Mouse (Mus musculus) limb, embryonic 10.5 days (tissue): Measurements from ENCODE around the gene Hax1. TPM values are rescaled to one million over a fixed set of nuclear protein-coding genes. Genes with fewer than 3 reads are reported as not detected.

Source experiments
- DNase-seq: peaks from one replicate; pipeline ENCODE4 v3.0.0-alpha.2; 2017; ENCODE audit warnings: low spot score
- H3K27ac ChIP-seq: fragments of 300-500 bp; sonication (generic); 2 replicates; pipeline ENCODE4 v1.5.1; 2016; ENCODE audit warnings: mild to moderate bottlenecking
- H3K27me3 ChIP-seq: fragments of 300-500 bp; sonication (generic); 2 replicates; pipeline ENCODE4 v1.6.1; 2016; ENCODE audit warnings: low read depth, mild to moderate bottlenecking; ENCODE audit not compliant: poor library complexity, severe bottlenecking
- H3K36me3 ChIP-seq: fragments of 300-500 bp; sonication (generic); 2 replicates; pipeline ENCODE4 v1.6.1; 2016; ENCODE audit warnings: mild to moderate bottlenecking, moderate library complexity
- H3K4me1 ChIP-seq: fragments of 300-500 bp; sonication (generic); 2 replicates; pipeline ENCODE4 v1.6.1; 2016
- H3K4me3 ChIP-seq: fragments of 300-500 bp; sonication (generic); 2 replicates; pipeline ENCODE4 v1.5.1; 2016; ENCODE audit warnings: mild to moderate bottlenecking, moderate library complexity
- H3K9me3 ChIP-seq: fragments of 300-500 bp; sonication (generic); replicated peaks from 2 replicates; pipeline ENCODE4 v1.6.1; 2016; ENCODE audit warnings: mild to moderate bottlenecking
- WGBS: fragments of 180-500 bp; shearing (Covaris S2); methylation state at CpG from one replicate; pipeline ENCODE4 v1.1.7; 2016; 5-methylcytosine and 5-hydroxymethylcytosine counted together
- microRNA-seq: library from miRNA; unstranded; fragments of <30 nt; microRNA quantifications from one replicate; pipeline ENCODE4, GENCODE M21; 2017
- polyA plus RNA-seq: library from polyadenylated mRNA; unstranded; fragments of >200 nt; fragmentation: Nextera tagmentation; extraction: Ambion mirVana; gene quantifications from 2 replicates; pipeline ENCODE4 v1.2.1, GENCODE M21; 2016

Hax1 gene
- polyA plus RNA-seq, 1 experiment from 2014 or later: 308 TPM

DNA sequence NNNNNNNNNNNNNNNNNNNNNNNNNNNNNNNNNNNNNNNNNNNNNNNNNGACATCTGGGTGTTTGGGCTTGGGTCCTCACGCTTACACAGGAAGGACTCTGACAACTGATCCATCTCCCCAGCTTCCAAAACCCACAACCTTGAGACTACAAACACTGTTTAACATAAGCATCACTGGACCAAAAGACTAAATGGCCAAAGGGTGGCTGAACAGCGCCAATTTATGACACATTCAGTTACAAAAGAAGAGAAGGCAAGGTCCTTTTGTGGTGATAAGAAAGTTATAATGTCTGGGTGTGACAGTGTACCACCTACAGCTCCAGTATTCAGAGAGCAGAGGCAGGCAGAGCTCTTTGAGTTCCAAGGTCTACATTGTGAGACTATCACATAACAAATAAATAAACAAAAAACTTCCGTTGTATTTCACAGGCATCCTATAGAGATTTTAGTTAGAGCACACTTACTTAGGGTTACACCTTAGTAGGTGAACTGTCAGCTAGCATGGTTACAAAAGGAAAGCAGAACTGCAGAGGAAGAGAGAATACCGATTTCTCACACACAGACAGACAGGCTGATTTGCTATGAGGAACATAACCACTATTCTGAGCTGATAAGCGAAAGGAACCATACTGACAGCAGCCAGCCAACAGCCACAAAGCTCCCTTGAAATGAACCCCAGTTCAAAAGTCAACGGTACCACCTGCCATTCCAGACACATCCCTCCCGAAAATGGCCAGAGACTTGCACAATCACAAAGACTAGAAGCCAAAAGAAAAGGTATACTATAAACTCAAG, 42.2 kb downstream of the Hax1 start:
- no peak overlapping the region for H3K27ac ChIP-seq
- no peak for DNase-seq
- H3K4me3 ChIP-seq: no peak overlapping the region
- no peaks in the 10 kb centered on the region for H3K9me3 ChIP-seq
- H3K4me1 ChIP-seq: peaks cover 20% of the 10 kb centered on the region
- peaks cover 83% of the 10 kb centered on the region for H3K36me3 ChIP-seq
- WGBS: 94% methylated on average over 7 of the region's 7 CpGs
- H3K27me3 ChIP-seq: no peaks in the 10 kb centered on the region

DNA sequence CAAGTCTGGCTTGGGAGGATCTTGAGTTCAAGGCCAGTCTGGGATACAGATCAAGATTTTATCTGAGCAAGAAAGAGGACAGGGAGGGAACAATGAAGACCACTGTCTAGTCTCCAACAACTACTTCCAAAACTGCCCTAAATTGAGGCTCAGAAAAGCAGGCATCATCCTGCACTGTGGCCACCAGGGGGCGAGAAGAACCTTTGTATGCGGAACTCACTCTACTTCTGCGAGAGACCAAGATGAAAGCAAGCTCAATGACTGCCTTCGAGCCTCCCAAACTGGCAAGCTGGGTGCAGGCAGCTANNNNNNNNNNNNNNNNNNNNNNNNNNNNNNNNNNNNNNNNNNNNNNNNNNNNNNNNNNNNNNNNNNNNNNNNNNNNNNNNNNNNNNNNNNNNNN, 45.2 kb downstream of the Hax1 start:
- Histone ChIP-seq H3K9me3 (no peaks in the 10 kb centered on the region), H3K36me3 (peaks cover 100% of the 10 kb centered on the region), H3K27me3 (no peaks in the 10 kb centered on the region), H3K4me1 (no peaks in the 10 kb centered on the region), H3K4me3 (no peak overlapping the region), H3K27ac (no peak overlapping the region)
- peak; percentile 89 for DNase-seq
- WGBS: 7% methylated on average over 4 of the region's 4 CpGs

DNA sequence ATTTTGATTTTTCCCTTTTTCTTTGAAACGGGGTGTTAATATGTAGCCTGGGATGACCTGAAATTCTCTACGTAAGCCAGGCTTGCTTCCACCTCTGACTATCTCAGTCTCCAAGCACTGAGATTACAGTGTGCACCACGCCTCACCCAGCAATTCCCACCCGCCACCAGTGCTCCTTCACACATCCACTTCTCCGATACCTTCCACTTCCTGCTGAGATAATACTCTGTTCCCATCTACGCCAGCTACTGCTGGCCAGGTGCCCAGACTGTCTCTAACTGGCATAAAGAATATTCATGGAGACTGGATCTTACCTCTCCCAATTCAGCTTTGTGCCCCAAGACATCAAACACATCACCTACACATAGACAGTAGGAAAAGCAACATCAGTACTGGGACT, 49.9 kb downstream of the Hax1 start:
- H3K36me3 ChIP-seq: peaks cover 100% of the 10 kb centered on the region
- H3K4me1 ChIP-seq: no peaks in the 10 kb centered on the region
- no peak overlapping the region for H3K27ac ChIP-seq
- no peaks in the 10 kb centered on the region for H3K9me3 ChIP-seq
- H3K4me3 ChIP-seq: no peak overlapping the region
- 96% methylated on average over 6 of the region's 6 CpGs for WGBS
- no peak for DNase-seq
- H3K27me3 ChIP-seq: no peaks in the 10 kb centered on the region

DNA sequence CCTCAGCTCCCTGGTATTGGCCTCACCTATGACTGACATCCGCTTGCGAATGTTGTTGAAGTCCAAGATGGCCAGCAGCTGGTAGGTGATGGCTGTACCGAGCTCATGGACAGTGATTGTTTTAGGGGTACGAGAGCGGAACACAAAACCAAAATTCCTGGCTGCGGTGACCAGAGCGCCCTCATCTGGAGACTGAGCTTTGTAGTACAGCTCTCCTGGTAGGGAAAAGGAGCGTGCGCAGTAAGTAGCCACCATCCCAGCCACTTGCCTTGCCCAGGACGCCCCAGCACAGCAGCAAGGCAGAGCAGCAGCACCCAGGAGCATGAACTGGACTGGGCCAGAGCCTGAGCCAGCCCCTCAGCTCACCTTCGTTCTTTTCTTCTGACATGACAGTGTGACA, 50.6 kb downstream of the Hax1 start:
- H3K27me3 ChIP-seq: no peaks in the 10 kb centered on the region
- WGBS: 87% methylated on average over 11 of the region's 11 CpGs
- DNase-seq: no peak
- no peaks in the 10 kb centered on the region for H3K4me1 ChIP-seq
- H3K27ac ChIP-seq: no peak overlapping the region
- no peaks in the 10 kb centered on the region for H3K9me3 ChIP-seq
- peaks cover 100% of the 10 kb centered on the region for H3K36me3 ChIP-seq
- no peak overlapping the region for H3K4me3 ChIP-seq

Small RNA genes lying within 50 kb of the gene (microRNA-seq; reads per million reads assigned to microRNA genes)
- 1.5 reads per million for gene Mir7669

Other genes starting within 250 kb of the Hax1 start
- gene Chrnb2, start 234.1 kb downstream of the Hax1 start, polyA plus RNA-seq: 0.41 and 0.56 TPM in 2 replicates
- gene Ube2q1, start 225.2 kb downstream of the Hax1 start, polyA plus RNA-seq: 15.6 and 16.0 TPM in 2 replicates
- gene She, start 167.4 kb downstream of the Hax1 start, polyA plus RNA-seq: 2.8 and 3.1 TPM in 2 replicates
- gene Il6ra, start 85.6 kb downstream of the Hax1 start, polyA plus RNA-seq: 0.25 and 0.38 TPM in 2 replicates
- 16.0 and 18.3 TPM in 2 replicates for gene Atp8b2, start 35.3 kb downstream of the Hax1 start, polyA plus RNA-seq
- gene 4933434E20Rik, start 52.9 kb upstream of the Hax1 start, polyA plus RNA-seq: 171 and 183 TPM in 2 replicates
- 234 and 244 TPM in 2 replicates for gene Ubap2l, start 53.8 kb upstream of the Hax1 start, polyA plus RNA-seq
- 634 and 641 TPM in 2 replicates for gene Tpm3, start 73.9 kb upstream of the Hax1 start, polyA plus RNA-seq
- gene Nup210l, start 105.4 kb upstream of the Hax1 start, polyA plus RNA-seq: 0.63 and 0.65 TPM in 2 replicates
- 1,143 and 1,168 TPM in 2 replicates for gene Rps27, start 214.9 kb upstream of the Hax1 start, polyA plus RNA-seq
- gene Rab13, start 214.9 kb upstream of the Hax1 start, polyA plus RNA-seq: 23.8 and 25.6 TPM in 2 replicates
- 71.4 and 73.5 TPM in 2 replicates for gene Jtb, start 232.8 kb upstream of the Hax1 start, polyA plus RNA-seq
- gene Creb3l4, start 244.7 kb upstream of the Hax1 start, polyA plus RNA-seq: 4.0 and 8.9 TPM in 2 replicates
- 55.6 and 60.1 TPM in 2 replicates for gene Slc39a1, start 249.4 kb upstream of the Hax1 start, polyA plus RNA-seq